Comparison of ENCODE assay signal across 8 mouse cellular contexts in the genomic region with DNA sequence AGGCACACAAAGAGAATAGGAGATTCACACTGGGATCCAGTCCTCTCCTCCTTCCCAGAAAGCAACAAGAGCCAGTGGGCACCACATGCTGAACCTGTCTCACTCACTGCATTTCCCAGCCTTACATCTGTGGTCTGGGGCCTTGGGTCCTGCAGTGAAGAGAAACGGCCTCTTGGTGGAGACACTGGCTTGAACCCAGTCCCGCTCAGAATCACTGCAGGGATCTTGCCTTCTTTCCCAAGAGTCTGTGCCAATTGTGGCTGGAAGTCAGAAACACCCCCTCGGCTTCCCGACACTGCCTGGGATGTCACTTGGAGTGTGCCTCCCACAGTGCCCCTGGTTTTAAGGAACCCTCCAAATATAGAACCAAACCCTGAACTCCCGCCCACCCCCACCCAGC. TPM values are rescaled to one million over a fixed set of nuclear protein-coding genes. Genes with fewer than 3 reads are reported as not detected.
DNase-seq lines count a peak whose midpoint lies in the region; TF ChIP-seq lines count a peak whose summit lies in the region.

No protein-coding gene starts in this region.

- no peak overlapping the region for H3K4me3 ChIP-seq in gastrocnemius, adult 2 months
- H3K4me3 ChIP-seq in embryonic facial prominence, embryonic 10.5 days = no peak overlapping the region

- WGBS in embryonic facial prominence, embryonic 10.5 days = 24% methylated on average over 5 of the region's 5 CpGs

- TF ChIP-seq CTCF in gastrocnemius, adult 2 months (IDR thresholded peaks at IDR 0.05) = peak; percentile 47

- intact Hi-C loops in gastrocnemius, adult 2 months (cut with DNase I) = no loop called here
- intact Hi-C loops in heart, postnatal 36 days (cut with DNase I) = no loop called here

- DNase-seq in gastrocnemius, adult 2 months = no peak
- DNase-seq in gastrocnemius, postnatal 25 days = no peak
- DNase-seq in ovary, postnatal 14 days (ENCODE audit: low spot score) = peak; percentile 49
- no peak for DNase-seq in ovary, adult 18-20 months (ENCODE audit: low spot score)
- peak; percentile 57 for DNase-seq in embryonic facial prominence, embryonic 10.5 days (ENCODE audit: low spot score)
- peak; percentile 32 for DNase-seq in lung, postnatal 36 days
- DNase-seq in thymus, postnatal 10 days (ENCODE audit: low spot score in 2 of 2) = no peak
- DNase-seq in heart, postnatal 36 days = no peak

- H3K9me3 ChIP-seq in embryonic facial prominence, embryonic 10.5 days = no peaks in the 10 kb centered on the region

- H3K27ac ChIP-seq in gastrocnemius, adult 2 months = no peak overlapping the region
- no peak overlapping the region for H3K27ac ChIP-seq in embryonic facial prominence, embryonic 10.5 days (replicated peaks)

- no peaks in the 10 kb centered on the region for H3K36me3 ChIP-seq in embryonic facial prominence, embryonic 10.5 days (replicated peaks)

- H3K27me3 ChIP-seq in embryonic facial prominence, embryonic 10.5 days (replicated peaks; ENCODE audit: low read depth, poor library complexity, severe bottlenecking) = no peaks in the 10 kb centered on the region

- H3K4me1 ChIP-seq in embryonic facial prominence, embryonic 10.5 days = peaks cover 5% of the 10 kb centered on the region

RNA-seq across cellular contexts. Expression of gene Tpcn2, which starts 5.5 kb away (rescaled TPM):
- total RNA-seq in gastrocnemius, adult 2 months (2021) = 1 to 10 TPM; 1.4 to 1.5 TPM
- 1 to 10 TPM; 2.1 to 2.4 TPM for total RNA-seq in gastrocnemius, postnatal 25 days (2021)
- 6.5 TPM in 2 replicates for polyA plus RNA-seq in embryonic facial prominence, embryonic 10.5 days (2016; fragmentation: Nextera tagmentation; extraction: Ambion mirVana)
- total RNA-seq in heart, postnatal 36 days (2021) = 1 to 10 TPM; 3.2 to 3.6 TPM

RNA-seq across cellular contexts. Expression of gene Mrgprf, which starts 11.3 kb away (rescaled TPM):
- total RNA-seq in gastrocnemius, adult 2 months (2021) = 1 to 10 TPM; 2.7 to 2.8 TPM
- total RNA-seq in gastrocnemius, postnatal 25 days (2021) = 1 to 10 TPM; 2.7 to 3.3 TPM
- 0.10 TPM in 1 of 2 replicates, not detected in the other for polyA plus RNA-seq in embryonic facial prominence, embryonic 10.5 days (2016; fragmentation: Nextera tagmentation; extraction: Ambion mirVana)
- total RNA-seq in heart, postnatal 36 days (2021) = 1 to 10 TPM; 3.9 to 4.0 TPM

RNA-seq across cellular contexts. Expression of gene Mrgprd, which starts 25.3 kb away (rescaled TPM):
- not detected for total RNA-seq in gastrocnemius, adult 2 months (2021)
- total RNA-seq in gastrocnemius, postnatal 25 days (2021) = not detected
- polyA plus RNA-seq in embryonic facial prominence, embryonic 10.5 days (2016; fragmentation: Nextera tagmentation; extraction: Ambion mirVana) = not detected in 2 replicates
- total RNA-seq in heart, postnatal 36 days (2021) = not detected

Comparison
In these comparisons a context has a peak if more than half of its experiments do, and no peak if none do; other contexts are left out.
1. DNase-seq: peak in ovary, postnatal 14 days (single experiment), embryonic facial prominence, embryonic 10.5 days (single experiment) and lung, postnatal 36 days (single experiment); none in gastrocnemius, adult 2 months (single experiment), gastrocnemius, postnatal 25 days (single experiment), ovary, adult 18-20 months (single experiment), thymus, postnatal 10 days (0 of 2) and heart, postnatal 36 days (0 of 2).